Comparison of ENCODE assay signal across 8 mouse cellular contexts in the genomic region with DNA sequence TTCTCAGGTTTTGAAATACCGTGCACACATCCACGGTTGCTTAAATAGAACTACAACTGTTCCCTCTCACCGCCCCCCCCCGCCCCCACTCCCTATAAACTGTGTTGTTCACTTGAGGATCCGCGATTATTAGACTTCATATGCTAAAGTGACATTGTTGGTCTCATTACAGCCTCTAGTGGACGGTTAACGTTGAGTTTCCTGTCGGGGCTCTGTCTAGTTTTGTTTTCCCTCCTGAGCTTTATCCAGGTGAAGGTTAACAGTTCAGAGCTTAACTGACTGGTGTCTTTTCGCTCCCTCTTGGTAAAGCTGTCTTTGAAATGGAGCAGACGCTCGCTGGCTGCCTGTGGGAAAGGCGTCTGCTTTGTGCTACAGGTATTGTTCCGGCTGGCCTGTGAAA. TPM values are rescaled to one million over a fixed set of nuclear protein-coding genes. Genes with fewer than 3 reads are reported as not detected.
A peak's percentile ranks its signal among the peaks of the same experiment; 100 is the strongest.
DNase-seq lines count a peak whose midpoint lies in the region; ATAC-seq and TF ChIP-seq lines count a peak whose summit lies in the region.

No protein-coding gene starts in this region.

- TF ChIP-seq CTCF in left cerebral cortex, adult 2 months (IDR thresholded peaks at IDR 0.05), result peak; percentile 48

- WGBS in heart, embryonic 10.5 days, result 1% methylated on average over 14 of the region's 14 CpGs
- 1% methylated on average over 14 of the region's 14 CpGs for WGBS in kidney, embryonic 16.5 days
- 3% methylated on average over 14 of the region's 14 CpGs for WGBS in midbrain, embryonic 10.5 days

- intact Hi-C loops in left cerebral cortex, adult 2 months (cut with DNase I), result loop anchor here (2.0 to 5.0 kb wide), 3 partner anchors 121 to 291 kb away; no protein-coding TSS in a partner anchor

- H3K36me3 ChIP-seq in heart, embryonic 10.5 days, result no peaks in the 10 kb centered on the region
- H3K36me3 ChIP-seq in kidney, embryonic 16.5 days (ENCODE audit: insufficient read depth, low read length), result no peaks in the 10 kb centered on the region
- H3K36me3 ChIP-seq in midbrain, embryonic 10.5 days, result no peaks in the 10 kb centered on the region

- no peak for ATAC-seq in kidney, embryonic 16.5 days (ENCODE audit: low FRiP score, low TSS enrichment)

- DNase-seq in left cerebral cortex, adult 2 months (ENCODE audit: extremely low spot score in 1 of 2, low spot score in 2 of 2), result no peak
- no peak for DNase-seq in left cerebral cortex, adult 18-20 months (ENCODE audit: low spot score in 2 of 2)
- DNase-seq in cerebellum, adult 9-10 months, result peak; percentile 65
- no peak for DNase-seq in heart, embryonic 10.5 days (ENCODE audit: low spot score)
- DNase-seq in midbrain, embryonic 10.5 days (ENCODE audit: low spot score), result peak; percentile 19
- DNase-seq in right cerebral cortex, postnatal 14 days, result no peak
- DNase-seq in left cerebral cortex, adult 8-10 months (ENCODE audit: low spot score in 2 of 2), result no peak

- peak overlapping the region; percentile 31; the same call in 1 of the 2 replicates for H3K9ac ChIP-seq in kidney, embryonic 16.5 days (replicated peaks; ENCODE audit: low read length)

- no peak overlapping the region for H3K27ac ChIP-seq in left cerebral cortex, adult 2 months
- peak overlapping the region; percentile 96; the same call in 1 of the 2 replicates for H3K27ac ChIP-seq in heart, embryonic 10.5 days
- no peak overlapping the region for H3K27ac ChIP-seq in kidney, embryonic 16.5 days (ENCODE audit: low read length)
- no peak overlapping the region for H3K27ac ChIP-seq in midbrain, embryonic 10.5 days (replicated peaks)

- H3K4me3 ChIP-seq in left cerebral cortex, adult 2 months, result no peak overlapping the region
- peak overlapping the region; percentile 94 for H3K4me3 ChIP-seq in heart, embryonic 10.5 days
- H3K4me3 ChIP-seq in kidney, embryonic 16.5 days (ENCODE audit: low read length), result peak overlapping the region; percentile 92
- peak overlapping the region; percentile 91; the same call in 1 of the 2 replicates for H3K4me3 ChIP-seq in midbrain, embryonic 10.5 days

- peak overlapping the region; percentile 88 for H3K4me2 ChIP-seq in kidney, embryonic 16.5 days (replicated peaks; ENCODE audit: low read depth, low read length)

- H3K9me3 ChIP-seq in heart, embryonic 10.5 days, result no peaks in the 10 kb centered on the region
- no peaks in the 10 kb centered on the region for H3K9me3 ChIP-seq in kidney, embryonic 16.5 days (ENCODE audit: low read length)
- no peaks in the 10 kb centered on the region for H3K9me3 ChIP-seq in midbrain, embryonic 10.5 days (replicated peaks)

- peaks cover 21% of the 10 kb centered on the region for H3K4me1 ChIP-seq in heart, embryonic 10.5 days
- H3K4me1 ChIP-seq in kidney, embryonic 16.5 days (ENCODE audit: insufficient read depth, low read length), result peaks cover 30% of the 10 kb centered on the region
- peaks cover 43% of the 10 kb centered on the region for H3K4me1 ChIP-seq in midbrain, embryonic 10.5 days

- H3K27me3 ChIP-seq in heart, embryonic 10.5 days (ENCODE audit: insufficient read depth, poor library complexity, severe bottlenecking), result no peaks in the 10 kb centered on the region
- no peaks in the 10 kb centered on the region for H3K27me3 ChIP-seq in kidney, embryonic 16.5 days (ENCODE audit: insufficient read depth, low read length)
- peaks cover 40% of the 10 kb centered on the region for H3K27me3 ChIP-seq in midbrain, embryonic 10.5 days (ENCODE audit: low read depth, poor library complexity, severe bottlenecking)

RNA-seq across cellular contexts. Expression of a gene that starts 1.8 kb away (rescaled TPM):
- total RNA-seq in left cerebral cortex, adult 2 months (2021), result 100 to 1,000 TPM; 152 to 197 TPM
- 100 to 1,000 TPM; 167 to 176 TPM for total RNA-seq in left cerebral cortex, adult 18-20 months (2021)
- polyA plus RNA-seq in heart, embryonic 10.5 days (2016; fragmentation: Nextera tagmentation; extraction: Ambion mirVana), result 3.9 and 6.2 TPM in 2 replicates
- 5.9 and 7.6 TPM in 2 replicates for polyA plus RNA-seq in kidney, embryonic 16.5 days (2015; fragmentation: Nextera tagmentation; extraction: Ambion mirVana)
- 1.3 and 2.2 TPM in 2 replicates for polyA plus RNA-seq in midbrain, embryonic 10.5 days (2016; fragmentation: Nextera tagmentation; extraction: Ambion mirVana)
- 100 to 1,000 TPM; 135 to 195 (median 160) TPM for total RNA-seq in left cerebral cortex, adult 8-10 months (2022)

Comparison
In these comparisons a context has a peak if more than half of its experiments do, and no peak if none do; other contexts are left out.
1. DNase-seq: peak in cerebellum, adult 9-10 months (single experiment) and midbrain, embryonic 10.5 days (single experiment); none in left cerebral cortex, adult 2 months (0 of 2), left cerebral cortex, adult 18-20 months (0 of 2), heart, embryonic 10.5 days (single experiment), right cerebral cortex, postnatal 14 days (single experiment) and left cerebral cortex, adult 8-10 months (0 of 2).